Comparison of ENCODE assay signal across 25 mouse cellular contexts in genomic region chr17:69225996-69226395, GRCm38 (mm10).
DNase-seq lines count a peak whose midpoint lies in the region; ATAC-seq and TF ChIP-seq lines count a peak whose summit lies in the region.
"Had no signal": no experiment of that assay in that cellular context is flagged by ENCODE, and none has a peak within 500 bp of the region (broad histone marks: within the 10 kb centered on the region; RNA-seq: fewer than 3 reads in every experiment).

No protein-coding gene starts in this region.

- no peaks in the 10 kb centered on the region for H3K79me2 ChIP-seq in CH12.LX (replicated peaks; ENCODE audit: control insufficient read depth, extremely low read depth, insufficient read depth, poor library complexity, severe bottlenecking)

- H3K9ac ChIP-seq in CH12.LX (ENCODE audit: insufficient read depth, low read depth) = no peak overlapping the region
- H3K9ac ChIP-seq in stomach, postnatal 0 days (ENCODE audit: low read length) = no peak overlapping the region
- H3K9ac ChIP-seq: embryonic facial prominence, embryonic 15.5 days; forebrain, embryonic 15.5 days; heart, embryonic 13.5 days; hindbrain, embryonic 12.5 days; kidney, embryonic 15.5 days; liver, embryonic 13.5 days; lung, embryonic 14.5 days had no signal

- no peak for TF ChIP-seq CTCF in CH12.LX (conservative IDR thresholded peaks at IDR 0.05 in 1 of 2, IDR thresholded peaks at IDR 0.05 in 1 of 2; ENCODE audit: low read depth in 2 of 2, low read length in 2 of 2)
- TF ChIP-seq CTCF in stomach, postnatal 0 days (IDR thresholded peaks at IDR 0.05; ENCODE audit: low read depth) = no peak

- peak overlapping the region in 2 of 3 experiments; percentile 39 to 56 for H3K4me3 ChIP-seq in CH12.LX (replicated peaks in 1 of 3; ENCODE audit: low read depth in 2 of 3, low read length in 2 of 3, poor library complexity in 1 of 3)
- H3K4me3 ChIP-seq in stomach, postnatal 0 days (ENCODE audit: low read depth, low read length) = no peak overlapping the region
- H3K4me3 ChIP-seq: embryonic facial prominence, embryonic 15.5 days; forebrain, embryonic 15.5 days; heart, adult 2 months; heart, embryonic 13.5 days; hindbrain, embryonic 12.5 days; kidney, embryonic 15.5 days; liver, embryonic 13.5 days had no signal

- no peak overlapping the region for H3K4me2 ChIP-seq in CH12.LX (ENCODE audit: insufficient read depth, low read depth, poor library complexity, severe bottlenecking)
- no peak overlapping the region for H3K4me2 ChIP-seq in stomach, postnatal 0 days (replicated peaks; ENCODE audit: low read depth)
- H3K4me2 ChIP-seq: embryonic facial prominence, embryonic 15.5 days; forebrain, embryonic 15.5 days; hindbrain, embryonic 12.5 days; kidney, embryonic 15.5 days; liver, embryonic 13.5 days; lung, embryonic 14.5 days had no signal

- no peak overlapping the region for H3K27ac ChIP-seq in CH12.LX (ENCODE audit: insufficient read depth, low read depth)
- H3K27ac ChIP-seq in stomach, postnatal 0 days (replicated peaks) = no peak overlapping the region
- H3K27ac ChIP-seq: forebrain, embryonic 15.5 days; heart, adult 2 months; hindbrain, embryonic 12.5 days; kidney, embryonic 15.5 days; liver, embryonic 13.5 days had no signal

- TF ChIP-seq POLR2A in CH12.LX (IDR thresholded peaks at IDR 0.05; ENCODE audit: low read depth, low read length) = no peak

- in situ Hi-C loops in CH12.LX (cut with MboI; ENCODE audit: low pct_ligation_motif_present, low pct_unique_long_range_greater_than_20kb, low sequenced_read_pairs) = no loop called here

- DNase-seq in 3T3-L1 (ENCODE audit: low read depth, low spot score) = peak; percentile 35
- DNase-seq in CH12.LX (ENCODE audit: extremely low read depth) = peak; percentile 88
- peak; percentile 88 for DNase-seq in R1 (ENCODE audit: low read depth, low spot score)
- DNase-seq in stomach, postnatal 0 days (ENCODE audit: low spot score) = no peak
- no peak for DNase-seq in right cerebral cortex, postnatal 14 days
- DNase-seq in embryo, embryonic 9.5 days (ENCODE audit: extremely low spot score) = no peak
- DNase-seq: cerebellum, adult 11-12 months; cerebellum, postnatal 25 days; gastrocnemius, postnatal 14 days; heart, adult 2 months; heart, postnatal 14 days; kidney, adult 11 months; kidney, postnatal 36 days; layer of hippocampus, postnatal 36 days; liver, embryonic 13.5 days; lung, embryonic 14.5 days; right cerebral cortex, adult 18-20 months; thymus, postnatal 25 days had no signal

- H3K9me3 ChIP-seq in CH12.LX (replicated peaks; ENCODE audit: low read length) = peaks cover 29% of the 10 kb centered on the region
- H3K9me3 ChIP-seq in stomach, postnatal 0 days (ENCODE audit: control insufficient read depth, low read length) = no peaks in the 10 kb centered on the region
- H3K9me3 ChIP-seq: embryonic facial prominence, embryonic 15.5 days; forebrain, embryonic 15.5 days; heart, embryonic 13.5 days; hindbrain, embryonic 12.5 days; kidney, embryonic 15.5 days; liver, embryonic 13.5 days had no signal

- 0 out of 2 replicates have a peak, but pooled peaks have one; percentile 21 for ATAC-seq in stomach, postnatal 0 days (ENCODE audit: low FRiP score, low TSS enrichment)
- no peak for ATAC-seq in monocyte, adult 5-6 weeks (replicated peaks; ENCODE audit: insufficient number of reproducible peaks, low FRiP score, low TSS enrichment, poor library complexity, severe bottlenecking)
- ATAC-seq: forebrain, embryonic 15.5 days; midbrain, embryonic 16.5 days had no signal

- H3K36me3 ChIP-seq in CH12.LX (replicated peaks in 1 of 2; ENCODE audit: control insufficient read depth in 1 of 2, insufficient read depth in 1 of 2, low read length in 1 of 2) = no peaks in the 10 kb centered on the region
- no peaks in the 10 kb centered on the region for H3K36me3 ChIP-seq in stomach, postnatal 0 days (ENCODE audit: control insufficient read depth, insufficient read depth, low read length)
- H3K36me3 ChIP-seq: forebrain, embryonic 15.5 days; hindbrain, embryonic 12.5 days; kidney, embryonic 15.5 days; liver, embryonic 13.5 days had no signal

- dilution Hi-C loops in CH12.LX (cut with MboI; ENCODE audit: extremely low pct_ligation_motif_present, extremely low pct_unique_long_range_greater_than_20kb, low sequenced_read_pairs) = no loop called here

- no peak for TF ChIP-seq EP300 in CH12.LX (IDR thresholded peaks at IDR 0.05; ENCODE audit: low read length)
- no peak for TF ChIP-seq EP300 in stomach, postnatal 0 days (optimal IDR thresholded peaks at IDR 0.05)

- no peaks in the 10 kb centered on the region for H3K27me3 ChIP-seq in CH12.LX (replicated peaks)
- H3K27me3 ChIP-seq in stomach, postnatal 0 days (ENCODE audit: control insufficient read depth, insufficient read depth, low read length) = no peaks in the 10 kb centered on the region
- H3K27me3 ChIP-seq: embryonic facial prominence, embryonic 15.5 days; forebrain, embryonic 15.5 days; heart, embryonic 13.5 days; hindbrain, embryonic 12.5 days; kidney, embryonic 15.5 days; liver, embryonic 13.5 days had no signal

- no peak for TF ChIP-seq RAD21 in CH12.LX (IDR thresholded peaks at IDR 0.05; ENCODE audit: low read depth, low read length)

- H3K4me1 ChIP-seq in CH12.LX (ENCODE audit: control insufficient read depth in 1 of 2, insufficient read depth in 2 of 2) = peaks cover 0 to 5% of the 10 kb centered on the region in 2 experiments; a peak in 1 of 4 replicates
- 0 out of 2 replicates have a peak, but pooled peaks cover 3% of the 10 kb centered on the region for H3K4me1 ChIP-seq in stomach, postnatal 0 days (replicated peaks; ENCODE audit: control insufficient read depth, insufficient read depth)
- H3K4me1 ChIP-seq: kidney, embryonic 15.5 days; liver, embryonic 13.5 days had no signal

- WGBS in stomach, postnatal 0 days = 84% methylated on average over 7 of the region's 7 CpGs

TF ChIP-seq in CH12.LX, 34 proteins besides CTCF, POLR2A, EP300 and RAD21:
- no peak for TF ChIP-seq CHD1 (IDR thresholded peaks at IDR 0.05; ENCODE audit: low read depth, low read length)
- no peak for TF ChIP-seq POLR2AphosphoS2 (IDR thresholded peaks at IDR 0.05; ENCODE audit: low read depth, low read length)
- TF ChIP-seq GABPA (IDR thresholded peaks at IDR 0.05; ENCODE audit: insufficient replicate concordance, low read depth, low read length) = no peak
- TF ChIP-seq ELF1 (IDR thresholded peaks at IDR 0.05; ENCODE audit: low read depth, low read length) = peak; percentile 65
- TF ChIP-seq TBP (conservative IDR thresholded peaks at IDR 0.05; ENCODE audit: low read depth, low read length) = no peak
- TF ChIP-seq USF1 (IDR thresholded peaks at IDR 0.05; ENCODE audit: low read depth, low read length) = no peak
- TF ChIP-seq SIN3A (IDR thresholded peaks at IDR 0.05; ENCODE audit: low read length) = no peak
- TF ChIP-seq CHD2 (IDR thresholded peaks at IDR 0.05; ENCODE audit: low read length) = no peak
- no peak for TF ChIP-seq E2F4 (IDR thresholded peaks at IDR 0.05; ENCODE audit: insufficient replicate concordance, low read depth, low read length)
- no peak for TF ChIP-seq BHLHE40 (IDR thresholded peaks at IDR 0.05; ENCODE audit: low read depth, low read length)
- TF ChIP-seq PAX5 (IDR thresholded peaks at IDR 0.05; ENCODE audit: low read length) = no peak
- 0 out of 2 replicates have a peak, but pooled peaks have one; percentile 16 for TF ChIP-seq NELFE (IDR thresholded peaks at IDR 0.05; ENCODE audit: low read depth, low read length)
- no peak for TF ChIP-seq MAFK (IDR thresholded peaks at IDR 0.05; ENCODE audit: insufficient replicate concordance, low read length)
- no peak for TF ChIP-seq ETS1 (conservative IDR thresholded peaks at IDR 0.05; ENCODE audit: low read depth, low read length)

Comparison
In these comparisons a context has a peak if more than half of its experiments do, and no peak if none do; other contexts are left out.
1. DNase-seq: peak in 3T3-L1 (single experiment), CH12.LX (single experiment) and R1 (single experiment); none in stomach, postnatal 0 days (single experiment), right cerebral cortex, postnatal 14 days (single experiment) and embryo, embryonic 9.5 days (single experiment).